Mouse (Mus musculus) spleen, adult 2 months (tissue): ENCODE measurements around the gene Gh.
A peak's percentile ranks its signal among the peaks of the same experiment; 100 is the strongest.

ENCODE experiments used
- CTCF ChIP-seq: fragments of 200-500 bp; IDR thresholded peaks from 2 replicates; pipeline ENCODE4 v1.5.1; 2011; ENCODE audit warnings: mild to moderate bottlenecking, inconsistent platforms; ENCODE audit not compliant: insufficient read depth, insufficient read length, insufficient replicate concordance; ENCODE audit errors: extremely low read depth
- POLR2A ChIP-seq: fragments of 200-500 bp; IDR thresholded peaks from 2 replicates; pipeline ENCODE4 v1.6.1; 2011; ENCODE audit warnings: low read depth, low read length, inconsistent platforms

DNA sequence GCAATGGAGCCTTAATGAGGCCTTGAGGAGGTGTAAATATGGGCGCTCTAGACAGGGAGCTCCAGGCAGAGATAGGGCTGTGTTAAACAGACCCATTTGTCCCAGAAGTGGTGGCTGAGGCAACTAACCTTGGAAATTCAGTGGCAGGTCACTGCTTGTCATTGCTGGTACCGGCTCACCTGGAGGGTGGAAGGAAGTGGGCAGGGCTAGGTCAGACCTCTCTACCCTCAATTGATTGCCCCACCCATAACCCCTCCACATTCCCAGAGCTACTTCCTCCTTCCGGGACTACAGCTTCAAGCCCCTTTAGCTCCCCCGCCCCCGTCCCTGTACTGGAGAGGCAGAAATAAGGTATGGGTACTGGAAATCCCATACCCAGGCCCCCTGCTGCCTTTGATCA, 11.9 kb upstream of the Gh start:
- no peak for TF ChIP-seq CTCF
- TF ChIP-seq POLR2A: peak; percentile 69
